Mouse (Mus musculus): ENCODE results near the gene Arap1. TPM values are rescaled to one million over a fixed set of nuclear protein-coding genes. Genes with fewer than 3 reads are reported as not detected.

The Arap1 gene
- polyA plus RNA-seq, 1 experiment from 2014 or later = 14.5 TPM

DNA sequence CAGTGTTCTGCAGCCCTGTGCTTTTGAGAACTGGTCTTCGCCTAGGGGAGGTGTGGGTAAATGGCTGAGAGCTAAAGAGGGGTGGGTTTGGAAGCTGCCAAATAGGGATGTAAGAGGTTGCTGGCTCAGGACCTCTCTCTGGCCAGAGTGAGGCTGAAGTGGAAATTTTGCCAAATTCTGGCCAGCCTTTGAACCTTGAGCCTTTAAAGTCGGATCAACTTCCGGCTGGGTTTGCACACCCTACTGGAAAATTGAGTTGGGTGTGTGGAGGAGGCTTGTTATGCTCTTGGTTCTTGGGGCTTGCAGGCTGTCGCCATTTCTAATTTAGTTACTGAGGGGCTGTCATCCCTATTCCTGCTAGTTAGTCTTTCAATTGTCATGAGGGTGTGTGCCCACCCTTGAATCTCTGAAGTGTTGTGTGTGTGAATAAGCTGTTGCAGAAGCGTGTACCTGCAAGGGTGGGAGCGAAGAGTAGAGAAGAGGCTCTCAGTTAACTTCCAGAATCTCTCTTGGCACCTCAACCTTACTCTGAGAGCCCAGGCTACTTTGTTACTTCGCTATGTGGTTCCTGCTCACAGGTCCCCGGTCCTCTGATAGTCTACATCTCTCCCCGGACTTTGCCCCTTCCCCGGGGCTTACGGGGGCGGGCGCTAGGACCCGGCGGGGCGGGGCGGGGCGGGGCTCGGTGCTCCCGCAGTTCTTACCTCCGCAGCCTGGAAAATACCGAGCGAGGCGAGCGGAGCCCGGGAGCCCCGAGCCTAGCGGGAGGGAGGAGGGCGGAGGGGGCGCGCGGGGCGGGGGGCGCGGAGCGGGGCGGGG is 27.3 kb upstream of the Arap1 start:
- 6% methylated on average over 23 of the region's 37 CpGs for WGBS
- H3K36me3 ChIP-seq (ENCODE audit: control insufficient read depth, insufficient read depth, low read length) = no peaks in the 10 kb centered on the region
- peaks cover 3% of the 10 kb centered on the region; the same call in 1 of the 2 replicates for H3K4me1 ChIP-seq (replicated peaks; ENCODE audit: control insufficient read depth, insufficient read depth, low read length)
- peak overlapping the region; percentile 73 for H3K9ac ChIP-seq (ENCODE audit: low read length)
- H3K27ac ChIP-seq (ENCODE audit: low read depth, low read length) = no peak overlapping the region
- H3K9me3 ChIP-seq (ENCODE audit: control insufficient read depth, low read length) = no peaks in the 10 kb centered on the region
- peak overlapping the region; percentile 99 for H3K4me2 ChIP-seq (ENCODE audit: low read depth, low read length, severe bottlenecking)
- peaks cover 7% of the 10 kb centered on the region for H3K27me3 ChIP-seq (ENCODE audit: control insufficient read depth, insufficient read depth, low read length)
- peak; percentile 78 for ATAC-seq (replicated peaks; ENCODE audit: low FRiP score)
- H3K4me3 ChIP-seq (ENCODE audit: low read depth, low read length) = peak overlapping the region; percentile 79
- peak; percentile 81 for DNase-seq (ENCODE audit: low spot score)

DNA sequence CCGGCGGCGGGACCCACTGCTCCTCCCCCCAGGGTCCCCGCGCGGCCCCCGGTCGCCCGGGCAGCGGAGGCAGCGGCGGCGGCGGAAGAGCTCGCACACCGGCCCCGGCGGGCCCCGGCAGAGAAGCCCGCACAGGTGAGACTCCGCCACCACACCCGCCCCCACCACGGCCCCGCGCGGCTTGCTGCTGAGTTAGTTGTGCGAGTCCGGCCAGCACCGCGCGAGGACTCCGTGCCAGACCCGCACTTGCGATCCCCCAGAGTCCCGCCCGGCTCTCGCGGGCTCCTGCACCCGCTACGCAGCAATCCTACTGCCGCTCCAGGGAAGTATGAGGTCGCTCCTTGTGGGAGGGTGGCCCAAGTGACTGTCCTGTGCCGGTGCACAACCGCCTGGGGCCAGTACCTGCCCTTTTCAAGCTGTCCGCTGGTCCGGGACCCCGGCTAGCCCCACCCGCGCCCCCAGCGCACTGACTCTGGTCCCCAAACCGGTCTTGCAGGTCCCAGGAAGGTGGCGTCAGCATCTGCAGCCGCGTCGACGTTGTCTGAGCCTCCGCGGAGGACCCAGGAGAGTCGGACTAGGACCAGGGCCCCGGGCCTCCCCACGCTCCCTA is 26.5 kb upstream of the Arap1 start:
- peaks cover 3% of the 10 kb centered on the region; the same call in 1 of the 2 replicates for H3K4me1 ChIP-seq (replicated peaks; ENCODE audit: control insufficient read depth, insufficient read depth, low read length)
- H3K4me3 ChIP-seq (ENCODE audit: low read depth, low read length) = peak overlapping the region; percentile 79
- peaks cover 7% of the 10 kb centered on the region for H3K27me3 ChIP-seq (ENCODE audit: control insufficient read depth, insufficient read depth, low read length)
- ATAC-seq (replicated peaks; ENCODE audit: low FRiP score) (peak; percentile 78), DNase-seq (ENCODE audit: low spot score) (peak; percentile 77)
- WGBS = under 1% methylated on average over 47 of the region's 61 CpGs
- no peaks in the 10 kb centered on the region for H3K9me3 ChIP-seq (ENCODE audit: control insufficient read depth, low read length)
- H3K36me3 ChIP-seq (ENCODE audit: control insufficient read depth, insufficient read depth, low read length) = no peaks in the 10 kb centered on the region
- H3K27ac ChIP-seq (ENCODE audit: low read depth, low read length) = no peak overlapping the region
- peak overlapping the region; percentile 99 for H3K4me2 ChIP-seq (ENCODE audit: low read depth, low read length, severe bottlenecking)
- H3K9ac ChIP-seq (ENCODE audit: low read length) = peak overlapping the region; percentile 73

DNA sequence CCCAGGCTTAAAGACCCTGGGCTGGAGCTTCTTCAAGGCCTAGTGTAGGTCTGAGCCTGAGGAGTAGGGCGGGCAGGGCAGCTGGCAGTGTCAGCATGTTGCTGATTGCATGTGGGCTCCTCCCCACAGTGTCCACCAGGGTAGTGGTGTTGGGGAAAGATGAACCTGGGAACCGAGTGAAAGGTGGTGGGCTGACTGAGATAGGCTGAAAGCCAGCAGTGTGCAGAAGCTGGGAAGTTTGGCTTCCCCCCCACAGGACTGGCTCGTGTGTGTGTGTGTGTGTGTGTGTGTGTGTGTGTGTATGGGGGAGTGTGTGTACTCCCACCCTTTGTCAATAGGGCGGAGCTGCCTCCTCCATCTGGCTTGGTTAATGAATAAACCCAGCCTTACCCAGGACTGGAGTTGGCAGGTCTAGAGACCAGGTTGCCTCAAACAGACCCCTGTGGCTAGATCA is 24.7 kb upstream of the Arap1 start:
- no peaks in the 10 kb centered on the region for H3K9me3 ChIP-seq (ENCODE audit: control insufficient read depth, low read length)
- H3K9ac ChIP-seq (ENCODE audit: low read length) = no peak overlapping the region
- DNase-seq (ENCODE audit: low spot score) = no peak
- no peak overlapping the region for H3K4me3 ChIP-seq (ENCODE audit: low read depth, low read length)
- peak overlapping the region; percentile 8; the same call in 1 of the 2 replicates for H3K4me2 ChIP-seq (ENCODE audit: low read depth, low read length, severe bottlenecking)
- H3K36me3 ChIP-seq (ENCODE audit: control insufficient read depth, insufficient read depth, low read length) = no peaks in the 10 kb centered on the region
- no peak for ATAC-seq (replicated peaks; ENCODE audit: low FRiP score)
- 67% methylated on average over 4 of the region's 4 CpGs for WGBS
- peaks cover 3% of the 10 kb centered on the region; the same call in 1 of the 2 replicates for H3K4me1 ChIP-seq (replicated peaks; ENCODE audit: control insufficient read depth, insufficient read depth, low read length)
- H3K27ac ChIP-seq (ENCODE audit: low read depth, low read length) = no peak overlapping the region
- H3K27me3 ChIP-seq (ENCODE audit: control insufficient read depth, insufficient read depth, low read length) = peaks cover 5% of the 10 kb centered on the region

DNA sequence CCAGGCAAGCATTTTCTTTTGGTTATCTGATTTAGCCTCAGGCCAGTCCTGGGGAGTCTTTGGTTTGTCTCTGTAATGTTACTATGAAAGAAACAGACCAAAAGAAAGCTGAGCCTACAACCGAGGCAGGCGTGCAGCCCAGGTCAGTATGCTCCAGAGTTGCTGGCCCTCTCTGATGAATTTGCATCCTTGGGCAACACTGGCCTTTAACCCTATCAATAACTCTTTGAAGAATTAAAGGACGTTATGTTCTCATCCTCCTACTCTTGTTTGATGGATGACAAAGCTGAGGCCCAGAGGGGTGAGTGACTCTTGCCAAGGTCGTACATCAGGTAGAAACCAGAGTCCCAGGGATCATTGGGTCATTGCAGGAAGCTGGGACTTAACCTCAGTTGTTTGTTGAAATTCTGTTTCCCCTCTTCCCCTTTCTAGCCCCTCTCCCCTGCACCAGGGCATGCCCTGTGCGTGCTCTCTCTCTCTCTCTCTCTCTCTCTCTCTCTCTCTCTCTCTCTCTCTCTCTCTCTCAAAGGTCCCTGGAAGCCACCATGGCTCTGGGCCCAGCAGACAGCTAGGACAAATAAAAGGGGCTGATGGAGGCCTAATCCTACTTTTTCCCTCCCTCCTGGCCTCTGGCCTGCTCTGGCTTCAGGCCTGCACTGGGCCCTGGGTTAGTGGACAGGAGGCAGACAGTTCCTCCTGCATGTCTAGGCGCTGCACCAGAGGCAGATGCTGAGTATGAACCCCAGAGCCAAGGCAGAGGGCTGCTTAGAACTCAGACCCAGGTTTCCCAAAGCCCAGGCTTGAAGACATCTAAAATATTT is 23.5 kb upstream of the Arap1 start:
- peaks cover 5% of the 10 kb centered on the region for H3K27me3 ChIP-seq (ENCODE audit: control insufficient read depth, insufficient read depth, low read length)
- 66% methylated on average over 6 of the region's 6 CpGs for WGBS
- DNase-seq (ENCODE audit: low spot score) (no peak), ATAC-seq (replicated peaks; ENCODE audit: low FRiP score) (no peak)
- H3K27ac ChIP-seq (ENCODE audit: low read depth, low read length) = no peak overlapping the region
- no peaks in the 10 kb centered on the region for H3K36me3 ChIP-seq (ENCODE audit: control insufficient read depth, insufficient read depth, low read length)
- H3K9me3 ChIP-seq (ENCODE audit: control insufficient read depth, low read length) = no peaks in the 10 kb centered on the region
- H3K4me1 ChIP-seq (replicated peaks; ENCODE audit: control insufficient read depth, insufficient read depth, low read length) = peaks cover 3% of the 10 kb centered on the region; the same call in 1 of the 2 replicates
- H3K4me3 ChIP-seq (ENCODE audit: low read depth, low read length) = no peak overlapping the region
- no peak overlapping the region for H3K9ac ChIP-seq (ENCODE audit: low read length)
- H3K4me2 ChIP-seq (ENCODE audit: low read depth, low read length, severe bottlenecking) = no peak overlapping the region

DNA sequence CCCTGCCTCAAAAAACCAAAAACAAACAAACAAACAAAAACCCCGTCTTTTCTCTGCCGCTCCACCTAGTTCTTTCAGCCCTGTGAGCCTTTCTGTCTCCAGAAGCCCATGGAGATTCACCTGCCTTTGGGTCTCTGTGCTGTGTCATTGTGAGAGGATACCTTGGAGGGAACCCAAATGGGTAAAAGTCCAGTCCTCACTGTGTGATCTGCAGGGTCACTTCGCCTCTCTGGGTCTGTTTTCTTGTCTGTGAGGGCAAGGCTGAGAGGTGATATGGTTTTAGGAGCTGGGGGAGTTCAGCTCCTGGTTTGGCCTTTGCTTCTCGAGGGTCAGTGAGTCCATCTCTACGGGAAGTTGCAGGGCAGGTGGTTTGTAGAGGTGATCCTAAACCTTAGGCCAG is 21.9 kb upstream of the Arap1 start:
- peaks cover 5% of the 10 kb centered on the region; the same call in 1 of the 2 replicates for H3K27me3 ChIP-seq (ENCODE audit: control insufficient read depth, insufficient read depth, low read length)
- H3K9ac ChIP-seq (ENCODE audit: low read length) = no peak overlapping the region
- ATAC-seq (replicated peaks; ENCODE audit: low FRiP score) = no peak
- H3K4me2 ChIP-seq (ENCODE audit: low read depth, low read length, severe bottlenecking) = no peak overlapping the region
- WGBS = 86% methylated on average over 5 of the region's 5 CpGs
- no peaks in the 10 kb centered on the region for H3K36me3 ChIP-seq (ENCODE audit: control insufficient read depth, insufficient read depth, low read length)
- H3K27ac ChIP-seq (ENCODE audit: low read depth, low read length) = no peak overlapping the region
- no peaks in the 10 kb centered on the region for H3K9me3 ChIP-seq (ENCODE audit: control insufficient read depth, low read length)
- H3K4me1 ChIP-seq (replicated peaks; ENCODE audit: control insufficient read depth, insufficient read depth, low read length) = peaks cover 3% of the 10 kb centered on the region; the same call in 1 of the 2 replicates
- DNase-seq (ENCODE audit: low spot score) = no peak
- H3K4me3 ChIP-seq (ENCODE audit: low read depth, low read length) = no peak overlapping the region

DNA sequence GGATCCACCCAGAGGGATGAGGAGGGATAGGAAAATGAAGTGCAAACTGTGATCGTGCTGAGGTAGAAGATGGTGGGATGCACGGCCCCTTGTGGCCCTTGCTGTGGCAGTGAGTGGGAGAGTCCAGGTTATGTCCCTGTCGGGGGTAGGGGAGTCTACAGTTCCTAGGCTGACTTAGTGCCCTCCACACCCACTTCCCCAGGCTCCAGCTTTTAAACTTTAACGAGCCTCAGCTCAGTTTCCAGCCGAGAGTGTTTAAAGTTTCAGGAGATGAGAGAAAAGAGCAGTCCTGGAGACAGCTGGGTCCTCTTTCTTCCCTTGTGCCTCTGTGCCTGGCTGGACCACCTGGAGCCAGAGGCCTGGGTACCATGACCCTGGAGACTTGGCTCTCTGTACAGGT is 20.6 kb upstream of the Arap1 start:
- no peak overlapping the region for H3K9ac ChIP-seq (ENCODE audit: low read length)
- H3K9me3 ChIP-seq (ENCODE audit: control insufficient read depth, low read length) = no peaks in the 10 kb centered on the region
- ATAC-seq (replicated peaks; ENCODE audit: low FRiP score) (no peak), DNase-seq (ENCODE audit: low spot score) (no peak)
- no peaks in the 10 kb centered on the region; the same call in 1 of the 2 replicates for H3K27me3 ChIP-seq (ENCODE audit: control insufficient read depth, insufficient read depth, low read length)
- H3K36me3 ChIP-seq (ENCODE audit: control insufficient read depth, insufficient read depth, low read length) = no peaks in the 10 kb centered on the region
- H3K27ac ChIP-seq (ENCODE audit: low read depth, low read length) = no peak overlapping the region
- WGBS = 64% methylated on average over 5 of the region's 5 CpGs
- H3K4me2 ChIP-seq (ENCODE audit: low read depth, low read length, severe bottlenecking) = no peak overlapping the region
- H3K4me3 ChIP-seq (ENCODE audit: low read depth, low read length) = no peak overlapping the region
- H3K4me1 ChIP-seq (replicated peaks; ENCODE audit: control insufficient read depth, insufficient read depth, low read length) = no peaks in the 10 kb centered on the region; the same call in 1 of the 2 replicates

DNA sequence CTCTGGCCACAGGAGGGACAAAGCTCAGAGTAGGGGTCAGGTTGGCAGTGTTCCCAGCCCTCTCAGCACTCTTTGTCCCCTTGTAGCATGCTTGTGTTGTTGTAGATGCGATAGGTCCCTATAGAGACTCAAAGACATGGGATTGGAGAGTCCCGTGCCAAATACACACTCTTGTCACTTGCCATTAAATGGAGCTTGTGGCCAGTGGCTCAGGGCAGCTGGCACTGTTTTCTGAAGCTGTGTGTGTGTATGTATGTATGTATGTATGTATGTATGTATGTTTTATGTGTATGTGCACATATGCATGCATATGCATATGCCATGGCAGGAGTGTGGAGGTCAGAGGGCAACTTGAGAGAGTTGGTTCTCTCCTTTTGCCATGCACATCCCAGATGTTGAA is 20.1 kb upstream of the Arap1 start:
- Histone ChIP-seq H3K4me3 (ENCODE audit: low read depth, low read length) (no peak overlapping the region), H3K27me3 (ENCODE audit: control insufficient read depth, insufficient read depth, low read length) (no peaks in the 10 kb centered on the region), H3K27ac (ENCODE audit: low read depth, low read length) (no peak overlapping the region), H3K9ac (ENCODE audit: low read length) (no peak overlapping the region), H3K4me2 (ENCODE audit: low read depth, low read length, severe bottlenecking) (no peak overlapping the region), H3K36me3 (ENCODE audit: control insufficient read depth, insufficient read depth, low read length) (no peaks in the 10 kb centered on the region), H3K9me3 (ENCODE audit: control insufficient read depth, low read length) (no peaks in the 10 kb centered on the region), H3K4me1 (replicated peaks; ENCODE audit: control insufficient read depth, insufficient read depth, low read length) (no peaks in the 10 kb centered on the region; the same call in 1 of the 2 replicates)
- WGBS = 87% methylated on average over 2 of the region's 2 CpGs
- no peak for ATAC-seq (replicated peaks; ENCODE audit: low FRiP score)
- no peak for DNase-seq (ENCODE audit: low spot score)

DNA sequence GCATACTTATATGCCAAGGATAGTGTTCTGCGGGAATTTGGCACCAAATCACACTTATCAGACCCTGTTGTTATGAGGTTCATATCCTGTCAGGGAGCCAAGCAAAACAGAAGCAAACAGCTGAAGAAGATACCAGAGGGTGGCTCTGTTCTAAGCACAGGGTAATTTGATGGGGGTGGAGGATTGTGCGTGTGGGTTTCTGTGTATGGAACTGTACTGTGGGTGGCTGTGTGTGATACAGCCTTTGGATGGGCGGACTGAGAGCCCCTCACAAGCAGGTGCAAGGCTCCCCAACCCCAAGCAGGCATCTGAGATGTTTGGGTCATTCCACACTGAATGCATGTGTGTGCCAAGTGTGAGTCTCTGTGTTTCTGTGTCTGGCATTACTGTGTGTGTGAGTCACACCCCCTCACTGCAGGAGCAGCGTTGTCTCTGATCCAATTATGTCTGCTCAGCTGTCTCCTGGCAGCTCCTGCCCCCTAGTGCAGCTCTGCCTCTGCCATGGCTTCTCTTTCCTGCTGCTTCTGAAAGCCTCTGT is 19.2 kb upstream of the Arap1 start:
- H3K9ac ChIP-seq (ENCODE audit: low read length) = no peak overlapping the region

More for the DNA sequence above, 19.2 kb upstream of the Arap1 start:
- no peak overlapping the region for H3K4me2 ChIP-seq (ENCODE audit: low read depth, low read length, severe bottlenecking)
- 64% methylated on average over 4 of the region's 4 CpGs for WGBS
- H3K36me3 ChIP-seq (ENCODE audit: control insufficient read depth, insufficient read depth, low read length) = no peaks in the 10 kb centered on the region
- no peaks in the 10 kb centered on the region for H3K27me3 ChIP-seq (ENCODE audit: control insufficient read depth, insufficient read depth, low read length)
- no peaks in the 10 kb centered on the region for H3K9me3 ChIP-seq (ENCODE audit: control insufficient read depth, low read length)
- ATAC-seq (replicated peaks; ENCODE audit: low FRiP score) (no peak), DNase-seq (ENCODE audit: low spot score) (no peak)
- no peak overlapping the region for H3K4me3 ChIP-seq (ENCODE audit: low read depth, low read length)
- no peaks in the 10 kb centered on the region; the same call in 1 of the 2 replicates for H3K4me1 ChIP-seq (replicated peaks; ENCODE audit: control insufficient read depth, insufficient read depth, low read length)
- H3K27ac ChIP-seq (ENCODE audit: low read depth, low read length) = no peak overlapping the region

All from forebrain, embryonic 11.5 days (tissue).